Comparison of ENCODE assay signal across 10 mouse cellular contexts in genomic region chr11:113791357-113792215, GRCm38 (mm10). TPM values are rescaled to one million over a fixed set of nuclear protein-coding genes. Genes with fewer than 3 reads are reported as not detected.
DNase-seq lines count a peak whose midpoint lies in the region; ATAC-seq and TF ChIP-seq lines count a peak whose summit lies in the region.
"Had no signal": no experiment of that assay in that cellular context is flagged by ENCODE, and none has a peak within 500 bp of the region (broad histone marks: within the 10 kb centered on the region; RNA-seq: fewer than 3 reads in every experiment).

No protein-coding gene starts in this region.

- TF ChIP-seq POLR2A in cortical plate, adult 2 months (IDR thresholded peaks at IDR 0.05; ENCODE audit: extremely low read depth, insufficient read depth, low read length), result no peak
- TF ChIP-seq POLR2A in kidney, adult 2 months (IDR thresholded peaks at IDR 0.05; ENCODE audit: low read depth, low read length), result no peak

- peak; percentile 11; the same call in 1 of the 2 replicates for ATAC-seq in intestine, embryonic 15.5 days
- no peak for ATAC-seq in intestine, postnatal 0 days
- ATAC-seq in hindbrain, embryonic 14.5 days (ENCODE audit: low FRiP score), result peak; percentile 65
- ATAC-seq in midbrain, embryonic 11.5 days (ENCODE audit: low FRiP score), result peak; percentile 75

- H3K36me3 ChIP-seq in intestine, embryonic 15.5 days, result no peaks in the 10 kb centered on the region
- no peaks in the 10 kb centered on the region for H3K36me3 ChIP-seq in intestine, postnatal 0 days (ENCODE audit: control insufficient read depth, insufficient read depth)
- no peaks in the 10 kb centered on the region for H3K36me3 ChIP-seq in hindbrain, embryonic 14.5 days (replicated peaks; ENCODE audit: control insufficient read depth, insufficient read depth)
- H3K36me3 ChIP-seq in midbrain, embryonic 11.5 days (ENCODE audit: control insufficient read depth, insufficient read depth, low read length), result no peaks in the 10 kb centered on the region; the same call in 1 of the 2 replicates
- no peaks in the 10 kb centered on the region for H3K36me3 ChIP-seq in kidney, adult 2 months (ENCODE audit: control insufficient read depth, insufficient read depth, low read length)
- H3K36me3 ChIP-seq: liver, embryonic 13.5 days had no signal

- H3K9me3 ChIP-seq in intestine, embryonic 15.5 days, result no peaks in the 10 kb centered on the region
- no peaks in the 10 kb centered on the region for H3K9me3 ChIP-seq in intestine, postnatal 0 days (ENCODE audit: control insufficient read depth)
- H3K9me3 ChIP-seq in hindbrain, embryonic 14.5 days (ENCODE audit: control insufficient read depth, low read length), result no peaks in the 10 kb centered on the region
- H3K9me3 ChIP-seq in midbrain, embryonic 11.5 days (ENCODE audit: control insufficient read depth, low read length), result no peaks in the 10 kb centered on the region
- H3K9me3 ChIP-seq: liver, embryonic 13.5 days had no signal

- H3K27me3 ChIP-seq in intestine, embryonic 15.5 days (replicated peaks), result no peaks in the 10 kb centered on the region
- H3K27me3 ChIP-seq in intestine, postnatal 0 days (replicated peaks; ENCODE audit: control insufficient read depth, insufficient read depth, low read length), result no peaks in the 10 kb centered on the region
- H3K27me3 ChIP-seq in hindbrain, embryonic 14.5 days (ENCODE audit: control insufficient read depth, insufficient read depth, low read length), result no peaks in the 10 kb centered on the region
- H3K27me3 ChIP-seq in midbrain, embryonic 11.5 days (ENCODE audit: control insufficient read depth, insufficient read depth, low read length), result no peaks in the 10 kb centered on the region
- no peaks in the 10 kb centered on the region for H3K27me3 ChIP-seq in kidney, adult 2 months (replicated peaks; ENCODE audit: control insufficient read depth, insufficient read depth, low read length)

- H3K27ac ChIP-seq in intestine, embryonic 15.5 days, result no peak overlapping the region
- H3K27ac ChIP-seq in intestine, postnatal 0 days (ENCODE audit: low read depth, low read length), result no peak overlapping the region
- peak overlapping the region; percentile 82; the same call in 1 of the 2 replicates for H3K27ac ChIP-seq in cortical plate, adult 2 months (ENCODE audit: insufficient read depth, low read length)
- H3K27ac ChIP-seq in hindbrain, embryonic 14.5 days, result peak overlapping the region; percentile 34; the same call in 1 of the 2 replicates
- H3K27ac ChIP-seq in midbrain, embryonic 11.5 days (ENCODE audit: low read depth, low read length), result peak overlapping the region; percentile 62
- H3K27ac ChIP-seq in kidney, adult 2 months (ENCODE audit: insufficient read depth, low read depth, low read length), result no peak overlapping the region
- H3K27ac ChIP-seq: liver, embryonic 13.5 days had no signal

- no peak for TF ChIP-seq CTCF in intestine, postnatal 0 days (IDR thresholded peaks at IDR 0.05; ENCODE audit: low read depth)
- no peak for TF ChIP-seq CTCF in cortical plate, adult 2 months (IDR thresholded peaks at IDR 0.05; ENCODE audit: extremely low read depth, insufficient read depth, low read length)
- TF ChIP-seq CTCF in kidney, adult 2 months (conservative IDR thresholded peaks at IDR 0.05; ENCODE audit: insufficient read depth, insufficient read length, low read depth, low read length), result no peak

- WGBS in intestine, embryonic 15.5 days, result 62% methylated on average over 16 of the region's 16 CpGs
- 68% methylated on average over 16 of the region's 16 CpGs for WGBS in intestine, postnatal 0 days
- WGBS in hindbrain, embryonic 14.5 days, result 36% methylated on average over 16 of the region's 16 CpGs
- WGBS in midbrain, embryonic 11.5 days, result 30% methylated on average over 16 of the region's 16 CpGs
- WGBS in kidney, adult 2 months, result 65% methylated on average over 16 of the region's 16 CpGs

- no peak overlapping the region for H3K9ac ChIP-seq in intestine, embryonic 15.5 days
- H3K9ac ChIP-seq in intestine, postnatal 0 days (ENCODE audit: low read depth, low read length), result no peak overlapping the region
- no peak overlapping the region for H3K9ac ChIP-seq in hindbrain, embryonic 14.5 days
- H3K9ac ChIP-seq in midbrain, embryonic 11.5 days (ENCODE audit: low read length), result peak overlapping the region; percentile 45
- H3K9ac ChIP-seq: liver, embryonic 13.5 days had no signal

- H3K4me1 ChIP-seq in intestine, embryonic 15.5 days (replicated peaks), result peaks cover 18% of the 10 kb centered on the region
- H3K4me1 ChIP-seq in intestine, postnatal 0 days (replicated peaks; ENCODE audit: control insufficient read depth, insufficient read depth, low read length), result no peaks in the 10 kb centered on the region
- H3K4me1 ChIP-seq in cortical plate, adult 2 months (ENCODE audit: control insufficient read depth, insufficient read depth, low read length), result peaks cover 4% of the 10 kb centered on the region
- peaks cover 9% of the 10 kb centered on the region; the same call in 1 of the 2 replicates for H3K4me1 ChIP-seq in hindbrain, embryonic 14.5 days (replicated peaks; ENCODE audit: control insufficient read depth, insufficient read depth, low read length)
- H3K4me1 ChIP-seq in midbrain, embryonic 11.5 days (ENCODE audit: control insufficient read depth, insufficient read depth, low read length), result peaks cover 32% of the 10 kb centered on the region
- H3K4me1 ChIP-seq in kidney, adult 2 months (ENCODE audit: control insufficient read depth, insufficient read depth, low read length), result no peaks in the 10 kb centered on the region

- H3K4me2 ChIP-seq in intestine, embryonic 15.5 days (replicated peaks), result no peak overlapping the region
- H3K4me2 ChIP-seq in intestine, postnatal 0 days (replicated peaks; ENCODE audit: low read depth), result no peak overlapping the region
- no peak overlapping the region for H3K4me2 ChIP-seq in hindbrain, embryonic 14.5 days (replicated peaks)
- H3K4me2 ChIP-seq in midbrain, embryonic 11.5 days, result no peak overlapping the region
- H3K4me2 ChIP-seq: liver, embryonic 13.5 days had no signal

- DNase-seq in hindbrain, embryonic 14.5 days (ENCODE audit: low spot score), result no peak
- peak; percentile 88 for DNase-seq in midbrain, embryonic 11.5 days (ENCODE audit: low spot score, missing footprints)
- no peak for DNase-seq in adrenal gland, adult 2 months
- DNase-seq in urinary bladder, postnatal 36 days (ENCODE audit: low spot score in 2 of 2), result no peak
- DNase-seq in kidney, adult 2 months, result no peak
- DNase-seq: gastrocnemius, postnatal 10 days; liver, embryonic 13.5 days had no signal

- H3K4me3 ChIP-seq in intestine, embryonic 15.5 days (replicated peaks), result no peak overlapping the region
- no peak overlapping the region for H3K4me3 ChIP-seq in intestine, postnatal 0 days (ENCODE audit: low read depth, low read length)
- no peak overlapping the region for H3K4me3 ChIP-seq in cortical plate, adult 2 months (ENCODE audit: insufficient read depth, low read length)
- H3K4me3 ChIP-seq in hindbrain, embryonic 14.5 days (replicated peaks; ENCODE audit: low read length), result no peak overlapping the region
- H3K4me3 ChIP-seq in midbrain, embryonic 11.5 days (ENCODE audit: low read depth, low read length), result no peak overlapping the region
- H3K4me3 ChIP-seq in kidney, adult 2 months (ENCODE audit: insufficient read depth, low read depth, low read length), result no peak overlapping the region
- H3K4me3 ChIP-seq: liver, embryonic 13.5 days had no signal

RNA-seq across cellular contexts. Expression of gene Cdc42ep4, which starts 39.9 kb away (rescaled TPM):
- 54.4 and 57.8 TPM in 2 replicates for polyA plus RNA-seq in intestine, embryonic 15.5 days (2015; fragmentation: Nextera tagmentation; extraction: Ambion mirVana)
- polyA plus RNA-seq in intestine, postnatal 0 days (2015; fragmentation: Nextera tagmentation; extraction: Ambion mirVana), result 30.2 and 33.0 TPM in 2 replicates
- 24.3 and 24.7 TPM in 2 replicates for polyA plus RNA-seq in cortical plate, adult 2 months (2012; rRNA removed)
- polyA plus RNA-seq in hindbrain, embryonic 14.5 days (2014; fragmentation: Nextera tagmentation; extraction: Ambion mirVana), result 42.0 and 43.8 TPM in 2 replicates
- 54.6 and 60.4 TPM in 2 replicates for polyA plus RNA-seq in midbrain, embryonic 11.5 days (2014; fragmentation: Nextera tagmentation; extraction: Ambion mirVana)
- total RNA-seq in adrenal gland, adult 2 months (2021), result 100 to 1,000 TPM in 1 of 2 experiments, 10 to 100 TPM in 1; 96.8 to 142 TPM
- 155 and 228 TPM in 2 replicates for polyA plus RNA-seq in adrenal gland, adult 2 months (2012; rRNA removed)
- polyA plus RNA-seq in kidney, adult 2 months (2012; rRNA removed), result 18.0 and 18.2 TPM in 2 replicates

Comparison
In these comparisons a context has a peak if more than half of its experiments do, and no peak if none do; other contexts are left out.
1. H3K27ac ChIP-seq: peak in cortical plate, adult 2 months (single experiment), hindbrain, embryonic 14.5 days (single experiment) and midbrain, embryonic 11.5 days (single experiment); none in intestine, embryonic 15.5 days (single experiment), intestine, postnatal 0 days (single experiment) and kidney, adult 2 months (single experiment).